Mouse (Mus musculus): ENCODE results near the gene Olfr705. TPM values are rescaled to one million over a fixed set of nuclear protein-coding genes. Genes with fewer than 3 reads are reported as not detected.
"Not testable (repeated sequence)": the region's sequence is repeated elsewhere in the genome, so short reads cannot be mapped to it uniquely, and the experiment has no call there.

Gene Olfr705
- polyA plus RNA-seq (2015; fragmentation: Nextera tagmentation; extraction: Ambion mirVana), result not detected in 2 replicates

DNA sequence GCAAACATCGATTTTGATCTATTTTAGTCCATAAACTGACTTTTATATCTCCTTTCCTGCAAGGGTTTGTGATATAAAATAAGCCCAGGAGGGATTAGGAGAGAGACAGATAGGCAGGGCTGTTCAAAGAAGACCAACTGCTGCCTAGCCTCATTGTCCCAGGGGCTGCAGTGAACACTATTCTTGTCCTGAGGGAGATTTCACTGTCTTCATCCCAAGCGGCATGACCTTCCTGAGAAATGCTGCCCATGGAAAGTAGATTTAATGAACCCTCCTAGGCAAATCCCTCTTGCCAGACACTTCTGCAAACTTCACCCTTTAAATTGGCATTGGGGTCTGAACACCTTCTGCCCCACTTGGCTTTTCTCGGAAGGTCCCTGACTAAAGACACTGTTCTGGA, at the start of gene Olfr705:
TSS of gene Olfr705 (minus strand) at position 101 of the 400 bp plus-strand sequence.
- H3K4me1 ChIP-seq (replicated peaks), result no peaks in the 10 kb centered on the region
- ATAC-seq (ENCODE audit: low read depth) (no peak), DNase-seq (no peak)
- no peak within 1 kb of the TSS for H3K4me2 ChIP-seq
- no peak within 1 kb of the TSS for H3K4me3 ChIP-seq (replicated peaks)
- no peaks in the 10 kb centered on the region for H3K27me3 ChIP-seq
- WGBS (ENCODE audit: insufficient replicate concordance), result 66% methylated on average over 3 of the region's 3 CpGs
- H3K36me3 ChIP-seq, result no peaks in the 10 kb centered on the region
- no peak within 1 kb of the TSS for H3K9ac ChIP-seq
- no peaks in the 10 kb centered on the region for H3K9me3 ChIP-seq (replicated peaks)
- H3K27ac ChIP-seq, result no peak within 1 kb of the TSS

DNA sequence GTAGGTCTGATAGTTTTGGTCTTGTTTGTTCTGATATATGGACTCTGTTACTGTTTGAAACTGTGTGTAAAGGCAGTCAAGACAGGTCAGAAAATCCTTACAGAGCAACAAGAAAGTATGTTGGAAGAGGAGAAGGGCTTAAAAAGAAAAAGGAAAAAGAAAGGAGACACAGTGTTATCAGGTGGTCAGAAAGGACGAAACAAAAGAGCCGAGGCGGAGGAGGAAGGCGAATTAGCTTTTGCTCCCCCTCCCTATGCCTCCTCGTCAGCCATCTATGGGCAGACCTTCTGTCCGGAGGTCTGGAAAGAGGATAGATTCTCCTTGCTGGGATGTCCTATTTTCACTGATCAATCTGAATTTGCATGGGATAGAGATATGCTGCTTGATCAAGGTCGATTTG, 44.3 kb upstream of the Olfr705 start:
- not testable (repeated sequence) for H3K4me1 ChIP-seq (replicated peaks); H3K4me3 ChIP-seq (replicated peaks); H3K27ac ChIP-seq; H3K27me3 ChIP-seq; H3K9ac ChIP-seq; H3K4me2 ChIP-seq; H3K9me3 ChIP-seq (replicated peaks); H3K36me3 ChIP-seq; DNase-seq; ATAC-seq (ENCODE audit: low read depth)
- WGBS (ENCODE audit: insufficient replicate concordance), result 74% methylated on average over 7 of the region's 7 CpGs

DNA sequence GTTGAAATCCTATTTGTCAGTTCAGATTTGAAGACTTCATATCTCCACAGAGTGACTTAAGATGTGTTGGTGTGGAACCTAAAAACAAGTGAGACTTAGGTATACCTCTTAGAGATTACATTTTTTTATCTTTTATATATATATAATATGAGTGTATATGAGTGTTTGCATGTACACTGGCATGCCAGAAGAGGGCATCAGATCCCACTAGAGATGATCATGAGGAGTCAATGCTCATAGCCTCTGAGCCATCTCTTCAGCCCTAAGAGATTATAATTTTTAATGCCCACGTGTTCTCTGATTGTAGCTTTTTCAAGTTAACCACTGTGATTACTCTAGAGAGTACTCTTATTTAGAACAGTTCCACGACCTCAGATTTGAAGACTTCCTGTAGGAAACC, 31.0 kb upstream of the Olfr705 start, which contains the start of gene Olfr1532-ps1:
TSS of gene Olfr1532-ps1 (plus strand) at position 326 of the 400 bp plus-strand sequence.
- no peaks in the 10 kb centered on the region for H3K27me3 ChIP-seq
- ATAC-seq (ENCODE audit: low read depth), result no peak
- DNase-seq, result no peak
- H3K9me3 ChIP-seq (replicated peaks), result peaks cover 4% of the 10 kb centered on the region; the same call in 1 of the 2 replicates
- H3K36me3 ChIP-seq, result no peaks in the 10 kb centered on the region
- H3K27ac ChIP-seq, result no peak within 1 kb of the TSS
- no peak within 1 kb of the TSS for H3K4me3 ChIP-seq (replicated peaks)
- 29% methylated on average over 2 of the region's 2 CpGs for WGBS (ENCODE audit: insufficient replicate concordance)
- no peak within 1 kb of the TSS for H3K9ac ChIP-seq
- H3K4me2 ChIP-seq, result no peak within 1 kb of the TSS
- no peaks in the 10 kb centered on the region for H3K4me1 ChIP-seq (replicated peaks)

DNA sequence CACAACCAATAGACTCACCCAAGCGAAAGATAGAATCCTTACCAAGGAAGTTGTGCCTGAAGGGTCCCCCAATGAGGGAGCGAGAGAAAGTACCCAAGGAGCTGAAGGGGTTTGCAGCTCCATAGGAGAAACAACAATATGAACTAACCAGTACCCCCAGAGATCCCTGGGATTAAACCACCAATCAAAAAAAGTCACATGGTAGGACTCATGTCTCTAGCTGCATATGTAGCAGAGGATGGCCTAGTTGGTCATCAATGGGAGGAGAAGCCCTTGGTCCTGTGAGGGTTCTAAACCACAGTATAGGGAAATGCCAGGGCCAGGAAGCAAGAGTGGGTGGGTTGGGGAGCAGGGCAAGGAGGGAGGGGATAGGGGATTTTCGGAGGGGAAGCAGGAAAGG, 24.4 kb upstream of the Olfr705 start, which contains the start of gene Olfr707:
TSS of gene Olfr707 (minus strand) at position 101 of the 400 bp plus-strand sequence.
- 65% methylated on average over 3 of the region's 3 CpGs for WGBS (ENCODE audit: insufficient replicate concordance)
- H3K4me2 ChIP-seq; H3K27me3 ChIP-seq; H3K4me3 ChIP-seq (replicated peaks); H3K36me3 ChIP-seq; H3K27ac ChIP-seq; H3K9ac ChIP-seq; ATAC-seq (ENCODE audit: low read depth); H3K9me3 ChIP-seq (replicated peaks); DNase-seq; H3K4me1 ChIP-seq (replicated peaks): not testable (repeated sequence)

DNA sequence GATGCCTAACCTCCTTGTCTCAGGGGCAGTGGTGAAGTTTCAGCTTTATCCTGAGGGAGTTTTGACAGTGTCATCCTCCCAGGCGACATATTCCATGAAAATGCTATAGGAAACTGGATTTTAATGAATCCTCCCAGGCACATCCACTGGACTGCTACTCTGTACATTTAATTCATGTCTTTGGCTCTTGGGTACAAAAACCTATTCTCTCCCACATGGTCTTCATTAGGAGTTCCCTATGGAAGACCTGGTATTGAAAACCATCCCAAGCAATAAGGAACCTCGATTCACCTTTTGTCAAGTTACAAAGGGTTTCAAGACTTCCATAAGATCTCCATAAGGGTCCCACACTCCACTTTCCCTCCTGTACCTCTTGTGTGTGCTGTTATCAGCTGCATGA, 11.4 kb upstream of the Olfr705 start, which contains the start of gene Olfr706:
TSS of gene Olfr706 (minus strand) at position 101 of the 400 bp plus-strand sequence.
- Histone ChIP-seq H3K4me1 (replicated peaks) (no peaks in the 10 kb centered on the region), H3K4me2 (no peak within 1 kb of the TSS), H3K4me3 (replicated peaks) (no peak within 1 kb of the TSS), H3K9me3 (replicated peaks) (no peaks in the 10 kb centered on the region), H3K36me3 (no peaks in the 10 kb centered on the region), H3K27me3 (no peaks in the 10 kb centered on the region), H3K9ac (no peak within 1 kb of the TSS), H3K27ac (no peak within 1 kb of the TSS)
- 56% methylated on average over 2 of the region's 2 CpGs for WGBS (ENCODE audit: insufficient replicate concordance)
- DNase-seq (no peak), ATAC-seq (ENCODE audit: low read depth) (no peak)

DNA sequence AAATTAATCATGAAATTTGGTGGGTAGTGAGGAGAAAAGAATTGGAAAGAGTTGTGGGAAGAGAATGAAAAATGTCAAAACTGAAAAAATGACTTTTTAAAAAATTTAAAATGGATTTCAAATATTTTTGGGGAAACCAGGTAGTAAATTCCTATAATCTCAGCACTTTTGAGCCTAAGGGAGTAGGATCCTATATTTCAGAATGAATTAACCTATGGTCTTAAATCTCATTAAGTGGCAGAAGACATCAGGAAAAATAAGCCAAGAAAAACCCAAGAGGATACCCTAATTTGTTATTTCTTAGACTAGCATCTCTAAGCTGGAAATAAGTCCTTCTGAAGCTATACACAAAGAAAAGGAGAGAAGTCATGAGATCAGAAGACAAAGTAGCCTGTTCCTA, 13.8 kb downstream of the Olfr705 start, which contains the start of gene Olfr704:
TSS of gene Olfr704 (plus strand) at position 301 of the 400 bp plus-strand sequence.
- Histone ChIP-seq H3K9me3 (replicated peaks) (no peaks in the 10 kb centered on the region), H3K36me3 (no peaks in the 10 kb centered on the region), H3K4me2 (no peak within 1 kb of the TSS), H3K9ac (no peak within 1 kb of the TSS), H3K4me1 (replicated peaks) (no peaks in the 10 kb centered on the region), H3K27me3 (no peaks in the 10 kb centered on the region), H3K4me3 (replicated peaks) (no peak within 1 kb of the TSS), H3K27ac (no peak within 1 kb of the TSS)
- no peak for ATAC-seq (ENCODE audit: low read depth)
- DNase-seq, result no peak

DNA sequence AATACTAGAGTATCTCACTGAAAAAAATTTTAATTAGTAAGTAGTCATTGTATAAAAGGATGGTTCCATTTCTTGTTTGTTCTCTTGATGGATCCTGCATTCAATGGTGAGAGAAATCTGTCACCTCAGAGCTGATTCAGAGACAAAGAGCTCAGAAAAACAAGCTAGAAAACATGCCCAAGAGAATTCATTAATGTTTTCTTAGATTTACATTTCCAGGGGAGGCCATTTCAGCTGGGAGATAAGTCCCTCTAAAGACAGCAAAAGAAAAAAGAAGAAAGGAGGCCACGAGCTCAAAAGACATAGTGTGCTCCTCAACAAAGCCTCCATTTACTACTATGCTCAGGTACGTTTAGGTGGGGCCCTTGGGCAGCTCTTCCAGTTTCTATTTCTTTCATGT, 33.6 kb downstream of the Olfr705 start, which contains the start of gene Olfr703:
TSS of gene Olfr703 (plus strand) at position 301 of the 400 bp plus-strand sequence.
- Histone ChIP-seq H3K36me3 (no peaks in the 10 kb centered on the region), H3K27me3 (no peaks in the 10 kb centered on the region), H3K27ac (no peak within 1 kb of the TSS), H3K4me2 (no peak within 1 kb of the TSS), H3K4me3 (replicated peaks) (no peak within 1 kb of the TSS), H3K9ac (no peak within 1 kb of the TSS), H3K4me1 (replicated peaks) (no peaks in the 10 kb centered on the region), H3K9me3 (replicated peaks) (no peaks in the 10 kb centered on the region)
- DNase-seq (no peak), ATAC-seq (ENCODE audit: low read depth) (no peak)
- WGBS (ENCODE audit: insufficient replicate concordance), result 41% methylated on average over 2 of the region's 2 CpGs

DNA sequence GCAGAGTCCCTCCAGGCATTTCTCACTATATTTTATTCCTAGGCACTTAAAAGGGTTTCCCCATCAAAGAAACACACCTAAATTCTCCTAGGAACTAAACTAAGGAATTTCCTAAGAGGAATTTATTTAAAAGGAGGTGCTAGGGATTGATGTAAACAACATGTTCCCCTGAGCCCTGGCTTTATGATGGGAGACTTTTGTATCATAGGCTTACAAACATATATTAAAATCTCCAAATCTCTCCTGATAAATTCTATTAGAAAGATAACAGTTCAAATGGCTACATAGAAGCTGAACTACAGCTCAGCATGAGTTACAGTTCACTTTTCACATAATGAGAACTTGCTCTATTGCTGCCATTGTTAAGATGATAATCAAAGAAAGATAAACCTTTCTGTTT, 42.9 kb downstream of the Olfr705 start, which contains the start of gene Olfr702:
TSS of gene Olfr702 (minus strand) at position 101 of the 400 bp plus-strand sequence.
- Histone ChIP-seq H3K9me3 (replicated peaks) (no peaks in the 10 kb centered on the region), H3K9ac (no peak within 1 kb of the TSS), H3K27ac (no peak within 1 kb of the TSS), H3K36me3 (no peaks in the 10 kb centered on the region), H3K4me2 (no peak within 1 kb of the TSS), H3K27me3 (no peaks in the 10 kb centered on the region), H3K4me3 (replicated peaks) (no peak within 1 kb of the TSS), H3K4me1 (replicated peaks) (no peaks in the 10 kb centered on the region)
- DNase-seq (no peak), ATAC-seq (ENCODE audit: low read depth) (no peak)

Other genes with a start within 250 kb of the Olfr705 start
- gene Olfr693, start 196.3 kb downstream of the Olfr705 start, polyA plus RNA-seq (2015; fragmentation: Nextera tagmentation; extraction: Ambion mirVana), result not detected in 2 replicates
- gene Olfr694, start 185.1 kb downstream of the Olfr705 start, polyA plus RNA-seq (2015; fragmentation: Nextera tagmentation; extraction: Ambion mirVana), result not detected in 2 replicates
- not detected in 2 replicates for gene Olfr695, start 160.5 kb downstream of the Olfr705 start, polyA plus RNA-seq (2015; fragmentation: Nextera tagmentation; extraction: Ambion mirVana)
- gene Olfr697, start 134.4 kb downstream of the Olfr705 start, polyA plus RNA-seq (2015; fragmentation: Nextera tagmentation; extraction: Ambion mirVana), result not detected in 2 replicates
- not detected in 2 replicates for gene Olfr698, start 121.5 kb downstream of the Olfr705 start, polyA plus RNA-seq (2015; fragmentation: Nextera tagmentation; extraction: Ambion mirVana)
- gene Olfr699, start 83.7 kb downstream of the Olfr705 start, polyA plus RNA-seq (2015; fragmentation: Nextera tagmentation; extraction: Ambion mirVana), result not detected in 2 replicates
- gene Olfr700, start 68.1 kb downstream of the Olfr705 start, polyA plus RNA-seq (2015; fragmentation: Nextera tagmentation; extraction: Ambion mirVana), result not detected in 2 replicates
- gene Olfr701, start 62.8 kb downstream of the Olfr705 start, polyA plus RNA-seq (2015; fragmentation: Nextera tagmentation; extraction: Ambion mirVana), result not detected in 2 replicates
- not detected in 2 replicates for gene Olfr702, start 43.0 kb downstream of the Olfr705 start, polyA plus RNA-seq (2015; fragmentation: Nextera tagmentation; extraction: Ambion mirVana)
- not detected in 2 replicates for gene Olfr703, start 33.5 kb downstream of the Olfr705 start, polyA plus RNA-seq (2015; fragmentation: Nextera tagmentation; extraction: Ambion mirVana)
- not detected in 2 replicates for gene Olfr704, start 13.7 kb downstream of the Olfr705 start, polyA plus RNA-seq (2015; fragmentation: Nextera tagmentation; extraction: Ambion mirVana)
- not detected in 2 replicates for gene Olfr706, start 11.3 kb upstream of the Olfr705 start, polyA plus RNA-seq (2015; fragmentation: Nextera tagmentation; extraction: Ambion mirVana)
- gene Olfr707, start 24.4 kb upstream of the Olfr705 start, polyA plus RNA-seq (2015; fragmentation: Nextera tagmentation; extraction: Ambion mirVana), result not detected in 2 replicates
- gene Olfr1532-ps1, start 31.1 kb upstream of the Olfr705 start, polyA plus RNA-seq (2015; fragmentation: Nextera tagmentation; extraction: Ambion mirVana), result not detected in 2 replicates
- gene Olfr709-ps1, start 55.3 kb upstream of the Olfr705 start, polyA plus RNA-seq (2015; fragmentation: Nextera tagmentation; extraction: Ambion mirVana), result not detected in 2 replicates
- not detected in 2 replicates for gene Olfr710, start 71.4 kb upstream of the Olfr705 start, polyA plus RNA-seq (2015; fragmentation: Nextera tagmentation; extraction: Ambion mirVana)
- not detected in 2 replicates for gene Olfr6, start 87.0 kb upstream of the Olfr705 start, polyA plus RNA-seq (2015; fragmentation: Nextera tagmentation; extraction: Ambion mirVana)
- gene Olfr711, start 98.6 kb upstream of the Olfr705 start, polyA plus RNA-seq (2015; fragmentation: Nextera tagmentation; extraction: Ambion mirVana), result not detected in 2 replicates
- not detected in 2 replicates for gene Olfr2, start 129.2 kb upstream of the Olfr705 start, polyA plus RNA-seq (2015; fragmentation: Nextera tagmentation; extraction: Ambion mirVana)
- gene Olfr713, start 154.3 kb upstream of the Olfr705 start, polyA plus RNA-seq (2015; fragmentation: Nextera tagmentation; extraction: Ambion mirVana), result not detected in 2 replicates
- gene Olfr714, start 194.1 kb upstream of the Olfr705 start, polyA plus RNA-seq (2015; fragmentation: Nextera tagmentation; extraction: Ambion mirVana), result not detected in 2 replicates
- not detected in 2 replicates for gene Olfr17, start 216.3 kb upstream of the Olfr705 start, polyA plus RNA-seq (2015; fragmentation: Nextera tagmentation; extraction: Ambion mirVana)
- not detected in 2 replicates for gene Olfr715b, start 233.5 kb upstream of the Olfr705 start, polyA plus RNA-seq (2015; fragmentation: Nextera tagmentation; extraction: Ambion mirVana)